Mouse (Mus musculus): ENCODE measurements around the gene Cops4. TPM values are rescaled to one million over a fixed set of nuclear protein-coding genes. Genes with fewer than 3 reads are reported as not detected.

The Cops4 gene
- 108 TPM for polyA plus RNA-seq (2017; shearing (Covaris generic))

DNA sequence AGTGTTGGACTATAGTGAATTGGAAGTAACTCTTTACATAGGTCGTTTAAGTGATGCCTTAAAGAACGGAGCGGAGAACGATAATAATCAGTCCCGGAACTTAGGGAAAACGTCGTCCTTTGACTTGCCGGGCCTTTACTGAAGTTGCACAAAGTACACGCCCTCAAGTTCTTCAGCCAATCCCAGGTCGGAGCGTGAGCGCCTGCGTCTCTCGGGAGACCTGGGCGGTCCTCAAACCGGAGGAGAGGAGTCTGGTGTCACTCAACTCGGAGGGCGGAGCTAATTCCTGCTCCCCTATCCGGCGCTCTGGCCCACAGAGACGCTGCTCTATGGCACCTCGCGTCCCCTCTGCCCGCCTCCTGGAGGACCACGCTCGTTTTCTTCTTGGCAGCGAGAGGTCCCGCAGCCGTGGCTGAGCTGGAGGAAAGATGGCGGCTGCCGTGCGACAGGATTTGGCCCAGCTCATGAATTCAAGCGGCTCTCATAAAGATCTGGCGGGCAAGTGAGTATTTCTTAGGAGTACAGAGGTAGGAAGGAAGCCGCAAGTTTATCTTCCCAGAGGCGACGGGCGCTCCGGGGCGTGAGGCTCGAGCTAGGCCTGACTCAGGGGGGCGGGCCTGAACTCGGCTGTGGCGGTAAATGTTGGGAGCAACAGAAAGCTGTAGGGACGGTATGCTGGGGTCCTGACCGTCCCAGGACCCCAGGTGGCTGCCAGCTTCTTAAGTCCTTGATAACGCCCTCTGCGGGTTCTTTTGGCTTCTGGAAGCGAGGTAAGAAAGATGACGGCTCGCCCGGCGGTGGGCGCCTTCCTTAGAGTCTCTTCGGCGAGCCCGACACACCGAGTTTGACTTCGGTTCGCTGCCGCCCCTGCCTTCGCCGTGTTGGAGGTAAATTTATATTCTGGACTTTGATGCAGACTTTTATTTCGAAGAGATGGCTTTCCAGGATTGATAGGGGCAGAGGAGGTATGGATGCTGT lies at the start of gene Cops4:
Gene Cops4, plus strand, starts transcription at position 261 of the 978 bp plus-strand sequence.

DNA sequence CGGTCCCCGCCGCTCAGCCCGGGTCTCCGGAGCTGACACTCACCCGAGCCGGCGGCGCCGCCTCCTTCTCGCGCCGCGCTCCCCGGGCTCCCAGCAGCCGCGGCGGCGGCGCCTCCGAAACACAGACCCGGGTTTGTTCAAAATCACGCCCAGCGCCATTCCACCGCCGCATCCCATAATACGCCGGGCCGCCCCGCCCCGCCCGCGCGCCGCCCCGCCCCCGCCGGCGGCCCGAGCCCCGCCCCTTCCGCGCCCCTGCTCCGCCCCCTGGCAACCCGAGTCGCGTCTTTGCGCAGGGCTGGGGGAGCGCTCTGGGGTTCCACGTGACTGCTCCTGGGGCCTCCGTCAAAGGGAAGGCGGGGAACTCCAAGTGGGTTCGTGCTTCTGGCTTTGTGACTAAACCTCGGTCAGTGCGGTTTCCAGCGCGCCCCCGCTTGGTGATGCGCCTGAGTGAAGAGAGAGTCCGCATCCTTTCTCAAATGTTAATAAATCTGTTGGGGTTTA lies 17.6 kb upstream of the Cops4 start, which contains the start of gene Lin54:
Gene Lin54, minus strand, starts transcription at position 182 of the 504 bp plus-strand sequence.

DNA sequence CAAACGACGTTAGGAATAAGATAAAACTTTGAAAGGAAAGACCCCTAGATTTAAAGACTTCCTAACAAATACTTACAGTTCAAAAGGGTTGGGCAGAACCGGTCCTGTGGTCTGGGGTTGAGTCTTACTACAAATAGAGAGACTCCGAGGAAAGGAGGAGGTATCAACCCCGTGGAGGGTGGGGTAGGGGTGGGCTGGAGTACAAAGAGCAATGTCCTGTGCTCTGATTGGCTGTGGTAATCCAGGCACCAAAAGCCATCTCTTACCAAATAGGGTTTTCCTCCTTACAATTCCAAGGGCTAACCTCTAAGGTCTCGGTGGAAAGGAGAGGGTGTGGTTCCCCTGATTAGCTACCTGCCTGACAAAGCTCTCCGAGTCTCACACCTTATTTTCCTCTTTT lies 54.0 kb downstream of the Cops4 start, which contains the start of gene Plac8:
Gene Plac8, minus strand, starts transcription at position 177 of the 400 bp plus-strand sequence.

Other genes starting within 250 kb of the Cops4 start
- gene Sec31a, start 102.1 kb upstream of the Cops4 start, polyA plus RNA-seq (2017; shearing (Covaris generic)): 102 TPM
- gene Lin54, start 17.7 kb upstream of the Cops4 start, polyA plus RNA-seq (2017; shearing (Covaris generic)): 19.7 TPM
- 6.5 TPM for gene Plac8, start 53.9 kb downstream of the Cops4 start, polyA plus RNA-seq (2017; shearing (Covaris generic))
- gene Coq2, start 156.8 kb downstream of the Cops4 start, polyA plus RNA-seq (2017; shearing (Covaris generic)): 43.9 TPM
- gene Hpse, start 201.4 kb downstream of the Cops4 start, polyA plus RNA-seq (2017; shearing (Covaris generic)): 2.5 TPM

All from CD4-positive, CD25-positive, alpha-beta regulatory T cell (primary cell).